Mouse (Mus musculus) common myeloid progenitor, adult 5-6 weeks (primary cell): Measurements from ENCODE around the gene Erp27. TPM values are rescaled to one million over a fixed set of nuclear protein-coding genes. Genes with fewer than 3 reads are reported as not detected.
A peak's percentile ranks its signal among the peaks of the same experiment; 100 is the strongest.

ENCODE experiments used
- ATAC-seq: replicated peaks from 2 replicates; pipeline ENCODE4 v1.8.0; 2016; ENCODE audit warnings: low read depth, mild to moderate bottlenecking, moderate TSS enrichment, inconsistent platforms; ENCODE audit not compliant: poor library complexity, severe bottlenecking
- total RNA-seq: library from RNA; stranded (forward); fragments of 200-1000, 187-1606 nt; gene quantifications from 2 replicates; pipeline ENCODE4 v1.2.3, GENCODE M21; 2017

The Erp27 gene
- total RNA-seq, 1 experiment from 2014 or later, result 0.32 TPM

GRCm38 (mm10) chr6:136883431-136883915 lies 38.5 kb downstream of the Erp27 start:
- ATAC-seq, result no peak

GRCm38 (mm10) chr6:136881678-136882077 lies 40.3 kb downstream of the Erp27 start:
- no peak for ATAC-seq

GRCm38 (mm10) chr6:136875670-136876069 lies 46.3 kb downstream of the Erp27 start, which contains the start of gene Mgp:
Mgp (minus strand) TSS chr6:136875823.
- ATAC-seq, result no peak

- ATAC-seq, result peak; percentile 71
Observed at GRCm38 (mm10) chr6:136874599-136874998, 47.4 kb downstream of the Erp27 start.

DNA sequence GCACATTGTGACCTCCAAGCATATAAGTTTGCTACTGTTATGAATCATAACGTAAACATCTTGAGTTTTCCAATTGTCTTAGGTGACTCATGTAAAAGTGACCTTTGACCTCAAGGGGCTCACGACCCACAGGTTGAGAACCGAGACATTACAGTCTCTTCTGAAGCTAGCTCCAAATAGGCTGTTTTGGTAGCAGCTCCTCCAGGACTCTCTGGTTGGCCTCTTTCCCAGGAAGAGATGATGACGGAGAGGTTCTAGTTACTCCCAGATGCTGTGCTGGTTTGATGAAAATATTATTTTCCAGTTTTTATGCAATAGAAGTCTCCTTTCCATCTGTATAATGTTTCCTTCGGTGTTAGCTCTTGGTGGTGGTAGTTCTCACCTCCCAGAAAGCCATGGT lies 53.1 kb downstream of the Erp27 start:
- ATAC-seq, result no peak

- no peak for ATAC-seq
Observed at GRCm38 (mm10) chr6:136866150-136866549, 55.8 kb downstream of the Erp27 start.

- no peak for ATAC-seq
Observed at GRCm38 (mm10) chr6:136865360-136865759, 56.6 kb downstream of the Erp27 start.

GRCm38 (mm10) chr6:136861020-136861419 lies 61.0 kb downstream of the Erp27 start:
- ATAC-seq, result peak; percentile 46

DNA sequence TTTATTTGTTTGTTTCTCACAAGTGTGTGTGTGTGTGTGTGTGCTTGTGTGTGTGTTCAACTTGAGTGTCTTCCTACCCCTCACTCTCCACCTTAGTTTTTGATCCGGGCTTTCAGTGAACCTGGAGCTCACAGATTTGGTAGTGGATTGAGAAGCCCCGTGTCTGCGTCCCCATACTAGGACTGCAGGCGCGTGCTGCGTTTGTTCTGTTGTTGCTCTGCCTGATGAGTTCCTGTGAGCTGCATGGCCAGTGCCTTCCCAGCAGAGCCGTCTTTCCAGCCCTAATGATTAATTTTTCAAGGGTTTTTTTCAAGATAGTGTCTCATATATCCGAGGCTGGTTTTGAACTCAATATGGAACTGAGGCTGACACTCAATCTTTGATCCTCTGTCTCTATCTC lies 63.6 kb downstream of the Erp27 start:
- ATAC-seq, result no peak

DNA sequence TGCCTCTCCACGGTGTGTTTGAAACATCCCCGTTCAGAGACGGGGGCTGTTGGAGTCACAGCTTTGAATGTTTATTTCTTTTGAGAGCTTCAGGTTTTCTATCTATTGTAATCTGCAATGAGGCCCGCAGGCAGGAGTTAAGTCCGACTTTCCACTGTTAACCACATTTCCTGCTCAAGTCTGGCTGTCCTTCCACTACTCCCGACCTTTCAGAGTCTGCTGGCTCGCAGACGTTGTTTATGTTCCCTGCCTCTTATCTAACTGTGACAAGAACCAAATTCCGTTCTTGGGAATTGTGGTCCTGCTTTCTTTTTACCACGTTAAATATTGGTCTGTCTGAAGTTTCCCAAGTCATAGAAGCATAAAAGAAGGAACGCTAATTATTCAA lies 64.1 kb downstream of the Erp27 start:
- peak; percentile 33 for ATAC-seq

Other genes with a start within 250 kb of the Erp27 start
- gene Gucy2c, start 140.4 kb downstream of the Erp27 start, total RNA-seq, result 0.37 TPM in 1 of 2 replicates, not detected in the other
- gene Hist4h4, start 117.8 kb downstream of the Erp27 start, total RNA-seq, result 32.2 and 34.4 TPM in 2 replicates
- gene H2afj, start 113.9 kb downstream of the Erp27 start, total RNA-seq, result 36.6 and 48.8 TPM in 2 replicates
- gene BC049715, start 94.6 kb downstream of the Erp27 start, total RNA-seq, result 1.5 and 3.2 TPM in 2 replicates
- 54.6 and 101 TPM in 2 replicates for gene Wbp11, start 93.9 kb downstream of the Erp27 start, total RNA-seq
- 0.82 TPM in 1 of 2 replicates, not detected in the other for gene Smco3, start 86.7 kb downstream of the Erp27 start, total RNA-seq
- gene Art4, start 64.4 kb downstream of the Erp27 start, total RNA-seq, result 11.3 and 14.2 TPM in 2 replicates
- gene Mgp, start 46.4 kb downstream of the Erp27 start, total RNA-seq, result not detected in 2 replicates
- 0.44 TPM in 1 of 2 replicates, not detected in the other for gene Pde6h, start 1.7 kb upstream of the Erp27 start, total RNA-seq
- 551 and 575 TPM in 2 replicates for gene Arhgdib, start 19.7 kb upstream of the Erp27 start, total RNA-seq
- not detected in 2 replicates for gene Rerg, start 248.3 kb upstream of the Erp27 start, total RNA-seq